Mouse (Mus musculus): ENCODE results near the gene Sdhaf3. TPM values are rescaled to one million over a fixed set of nuclear protein-coding genes. Genes with fewer than 3 reads are reported as not detected.

Sdhaf3 gene
- polyA plus RNA-seq (2012; ENCODE audit: insufficient read depth, insufficient read length, missing spikeins): 1.9 and 2.3 TPM in 2 replicates

- Histone ChIP-seq H3K4me3 (ENCODE audit: insufficient read depth, low read length) (peak within 1 kb of the TSS; percentile 92), H3K27ac (ENCODE audit: insufficient read depth, low read depth, low read length) (peak within 1 kb of the TSS; percentile 34), H3K4me1 (ENCODE audit: control insufficient read depth, insufficient read depth, low read length) (peaks cover 2% of the 10 kb centered on the region; the same call in 1 of the 2 replicates)
- TF ChIP-seq CTCF (IDR thresholded peaks at IDR 0.05; ENCODE audit: low read depth, low read length) (no peak), POLR2A (IDR thresholded peaks at IDR 0.05; ENCODE audit: borderline replicate concordance, low read depth, low read length) (no peak)
These were observed at the start of gene Sdhaf3 for GRCm38 (mm10) chr6:6955764-6956561. Sdhaf3 (plus strand) TSS chr6:6956004.

GRCm38 (mm10) chr6:6909586-6909985 lies 46.2 kb upstream of the Sdhaf3 start:
- TF ChIP-seq POLR2A (IDR thresholded peaks at IDR 0.05; ENCODE audit: borderline replicate concordance, low read depth, low read length): no peak
- no peak for TF ChIP-seq CTCF (IDR thresholded peaks at IDR 0.05; ENCODE audit: low read depth, low read length)
- Histone ChIP-seq H3K4me3 (ENCODE audit: insufficient read depth, low read length) (no peak overlapping the region), H3K27ac (ENCODE audit: insufficient read depth, low read depth, low read length) (no peak overlapping the region), H3K4me1 (ENCODE audit: control insufficient read depth, insufficient read depth, low read length) (no peaks in the 10 kb centered on the region)

- Histone ChIP-seq H3K4me1 (ENCODE audit: control insufficient read depth, insufficient read depth, low read length) (no peaks in the 10 kb centered on the region), H3K4me3 (ENCODE audit: insufficient read depth, low read length) (no peak overlapping the region), H3K27ac (ENCODE audit: insufficient read depth, low read depth, low read length) (no peak overlapping the region)
- no peak for TF ChIP-seq CTCF (IDR thresholded peaks at IDR 0.05; ENCODE audit: low read depth, low read length)
- no peak for TF ChIP-seq POLR2A (IDR thresholded peaks at IDR 0.05; ENCODE audit: borderline replicate concordance, low read depth, low read length)
These were observed 41.5 kb upstream of the Sdhaf3 start for GRCm38 (mm10) chr6:6914304-6914703.

- Histone ChIP-seq H3K4me3 (ENCODE audit: insufficient read depth, low read length) (no peak overlapping the region), H3K4me1 (ENCODE audit: control insufficient read depth, insufficient read depth, low read length) (no peaks in the 10 kb centered on the region), H3K27ac (ENCODE audit: insufficient read depth, low read depth, low read length) (no peak overlapping the region)
- TF ChIP-seq CTCF (IDR thresholded peaks at IDR 0.05; ENCODE audit: low read depth, low read length) (no peak), POLR2A (IDR thresholded peaks at IDR 0.05; ENCODE audit: borderline replicate concordance, low read depth, low read length) (no peak)
These were observed 40.8 kb upstream of the Sdhaf3 start for GRCm38 (mm10) chr6:6914849-6915525.

GRCm38 (mm10) chr6:6915526-6915915 lies 40.3 kb upstream of the Sdhaf3 start:
- no peaks in the 10 kb centered on the region for H3K4me1 ChIP-seq (ENCODE audit: control insufficient read depth, insufficient read depth, low read length)
- no peak overlapping the region for H3K4me3 ChIP-seq (ENCODE audit: insufficient read depth, low read length)
- no peak for TF ChIP-seq POLR2A (IDR thresholded peaks at IDR 0.05; ENCODE audit: borderline replicate concordance, low read depth, low read length)
- TF ChIP-seq CTCF (IDR thresholded peaks at IDR 0.05; ENCODE audit: low read depth, low read length): no peak
- H3K27ac ChIP-seq (ENCODE audit: insufficient read depth, low read depth, low read length): no peak overlapping the region

GRCm38 (mm10) chr6:6917334-6917733 lies 38.5 kb upstream of the Sdhaf3 start:
- H3K27ac ChIP-seq (ENCODE audit: insufficient read depth, low read depth, low read length): no peak overlapping the region
- H3K4me1 ChIP-seq (ENCODE audit: control insufficient read depth, insufficient read depth, low read length): no peaks in the 10 kb centered on the region
- no peak for TF ChIP-seq POLR2A (IDR thresholded peaks at IDR 0.05; ENCODE audit: borderline replicate concordance, low read depth, low read length)
- no peak overlapping the region for H3K4me3 ChIP-seq (ENCODE audit: insufficient read depth, low read length)

- H3K4me1 ChIP-seq (ENCODE audit: control insufficient read depth, insufficient read depth, low read length): no peaks in the 10 kb centered on the region
- no peak overlapping the region for H3K27ac ChIP-seq (ENCODE audit: insufficient read depth, low read depth, low read length)
- no peak for TF ChIP-seq CTCF (IDR thresholded peaks at IDR 0.05; ENCODE audit: low read depth, low read length)
- TF ChIP-seq POLR2A (IDR thresholded peaks at IDR 0.05; ENCODE audit: borderline replicate concordance, low read depth, low read length): no peak
- no peak overlapping the region for H3K4me3 ChIP-seq (ENCODE audit: insufficient read depth, low read length)
These were observed 30.5 kb upstream of the Sdhaf3 start for GRCm38 (mm10) chr6:6925264-6925663.

- Histone ChIP-seq H3K4me3 (ENCODE audit: insufficient read depth, low read length) (no peak overlapping the region), H3K27ac (ENCODE audit: insufficient read depth, low read depth, low read length) (no peak overlapping the region), H3K4me1 (ENCODE audit: control insufficient read depth, insufficient read depth, low read length) (no peaks in the 10 kb centered on the region)
- TF ChIP-seq POLR2A (IDR thresholded peaks at IDR 0.05; ENCODE audit: borderline replicate concordance, low read depth, low read length) (no peak), CTCF (IDR thresholded peaks at IDR 0.05; ENCODE audit: low read depth, low read length) (no peak)
These were observed 25.0 kb upstream of the Sdhaf3 start for GRCm38 (mm10) chr6:6930831-6931230.

- H3K27ac ChIP-seq (ENCODE audit: insufficient read depth, low read depth, low read length): no peak overlapping the region
- TF ChIP-seq CTCF (IDR thresholded peaks at IDR 0.05; ENCODE audit: low read depth, low read length): no peak
- no peak for TF ChIP-seq POLR2A (IDR thresholded peaks at IDR 0.05; ENCODE audit: borderline replicate concordance, low read depth, low read length)
- no peak overlapping the region for H3K4me3 ChIP-seq (ENCODE audit: insufficient read depth, low read length)
- H3K4me1 ChIP-seq (ENCODE audit: control insufficient read depth, insufficient read depth, low read length): no peaks in the 10 kb centered on the region
These were observed 24.3 kb upstream of the Sdhaf3 start for GRCm38 (mm10) chr6:6931507-6931906.

GRCm38 (mm10) chr6:6940845-6941244 lies 15.0 kb upstream of the Sdhaf3 start:
- Histone ChIP-seq H3K27ac (ENCODE audit: insufficient read depth, low read depth, low read length) (no peak overlapping the region), H3K4me3 (ENCODE audit: insufficient read depth, low read length) (no peak overlapping the region), H3K4me1 (ENCODE audit: control insufficient read depth, insufficient read depth, low read length) (no peaks in the 10 kb centered on the region)
- TF ChIP-seq CTCF (IDR thresholded peaks at IDR 0.05; ENCODE audit: low read depth, low read length): no peak
